In the genomic region with DNA sequence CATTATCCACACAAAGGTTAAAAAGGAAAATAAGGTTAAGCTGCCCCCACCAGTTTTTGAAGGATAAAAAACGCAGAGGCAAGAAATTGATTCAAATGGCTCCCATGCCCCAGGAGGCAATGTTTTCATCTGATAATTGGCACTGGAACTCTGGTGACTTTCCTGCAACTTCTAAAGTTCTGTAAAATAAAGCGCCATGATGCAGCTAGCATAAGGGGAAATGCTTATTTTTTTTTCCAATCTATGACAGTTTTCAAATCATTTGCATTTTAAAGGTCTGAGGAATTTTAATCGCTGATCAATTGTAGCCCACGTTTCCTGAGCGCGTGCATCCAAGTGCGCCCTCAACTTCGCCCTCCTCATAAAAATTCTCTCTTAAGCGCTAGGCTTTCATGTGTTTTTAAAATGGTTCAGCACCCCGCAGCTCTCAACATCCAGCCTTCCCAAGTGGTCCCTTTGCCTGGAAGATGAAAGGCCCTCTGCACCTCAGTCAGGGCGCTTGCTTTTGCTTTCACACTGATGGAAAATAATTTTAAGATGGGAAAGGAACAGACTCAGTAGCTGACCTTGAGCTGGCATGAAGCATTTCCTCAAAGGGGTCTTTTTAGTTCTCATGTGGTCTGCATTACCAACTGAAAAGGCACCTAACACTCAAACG, we compare ENCODE assay signal across 10 mouse cellular contexts.
DNase-seq lines count a peak whose midpoint lies in the region; ATAC-seq lines count a peak whose summit lies in the region.
"Had no signal": no experiment of that assay in that cellular context is flagged by ENCODE, and none has a peak within 500 bp of the region (broad histone marks: within the 10 kb centered on the region; RNA-seq: fewer than 3 reads in every experiment).

No protein-coding gene starts in this region.

- 12% methylated on average over 12 of the region's 12 CpGs for WGBS in embryonic facial prominence, embryonic 11.5 days
- WGBS in midbrain, embryonic 15.5 days: 14% methylated on average over 12 of the region's 12 CpGs

- H3K9me3 ChIP-seq in embryonic facial prominence, embryonic 11.5 days (replicated peaks; ENCODE audit: control insufficient read depth, low read length): no peaks in the 10 kb centered on the region
- H3K9me3 ChIP-seq in midbrain, embryonic 15.5 days: no peaks in the 10 kb centered on the region

- no peaks in the 10 kb centered on the region for H3K36me3 ChIP-seq in embryonic facial prominence, embryonic 11.5 days (replicated peaks; ENCODE audit: control insufficient read depth, insufficient read depth, low read depth, low read length)
- H3K36me3 ChIP-seq in midbrain, embryonic 15.5 days (replicated peaks): no peaks in the 10 kb centered on the region

- H3K9ac ChIP-seq in embryonic facial prominence, embryonic 11.5 days (replicated peaks; ENCODE audit: low read length): no peak overlapping the region
- H3K9ac ChIP-seq in midbrain, embryonic 15.5 days: no peak overlapping the region
- H3K9ac ChIP-seq: lung, embryonic 14.5 days had no signal

- H3K4me3 ChIP-seq in embryonic facial prominence, embryonic 11.5 days (ENCODE audit: low read depth, low read length): no peak overlapping the region
- no peak overlapping the region for H3K4me3 ChIP-seq in midbrain, embryonic 15.5 days

- no peak for ATAC-seq in embryonic facial prominence, embryonic 11.5 days (replicated peaks; ENCODE audit: insufficient number of reproducible peaks, low FRiP score, low TSS enrichment, low read depth)
- peak; percentile 93 for ATAC-seq in midbrain, embryonic 15.5 days (replicated peaks)

- H3K27me3 ChIP-seq in embryonic facial prominence, embryonic 11.5 days (ENCODE audit: control insufficient read depth, insufficient read depth, low read length): no peaks in the 10 kb centered on the region
- H3K27me3 ChIP-seq in midbrain, embryonic 15.5 days (replicated peaks): no peaks in the 10 kb centered on the region

- H3K27ac ChIP-seq in embryonic facial prominence, embryonic 11.5 days (replicated peaks; ENCODE audit: low read depth, low read length): no peak overlapping the region
- peak overlapping the region; percentile 55 for H3K27ac ChIP-seq in midbrain, embryonic 15.5 days

- H3K4me1 ChIP-seq in embryonic facial prominence, embryonic 11.5 days (ENCODE audit: control insufficient read depth, insufficient read depth, low read length): no peaks in the 10 kb centered on the region
- H3K4me1 ChIP-seq in midbrain, embryonic 15.5 days: peaks cover 10% of the 10 kb centered on the region

- DNase-seq in embryo, embryonic 11 days: peak; percentile 41
- DNase-seq in embryonic facial prominence, embryonic 11.5 days (ENCODE audit: low spot score): peak; percentile 18
- peak; percentile 48 for DNase-seq in forelimb bud, embryonic 11.5 days (ENCODE audit: low read depth, low spot score)
- no peak for DNase-seq in ovary, postnatal 14 days (ENCODE audit: low spot score)
- DNase-seq in kidney, postnatal 4 days: no peak
- DNase-seq in left cerebral cortex, adult 18-20 months (ENCODE audit: low spot score in 2 of 2): no peak
- DNase-seq: adrenal gland, postnatal 14 days; lung, embryonic 14.5 days; spleen, adult 18-20 months had no signal

- H3K4me2 ChIP-seq in embryonic facial prominence, embryonic 11.5 days (ENCODE audit: low read depth, low read length): no peak overlapping the region
- H3K4me2 ChIP-seq in midbrain, embryonic 15.5 days: peak overlapping the region; percentile 10
- H3K4me2 ChIP-seq: lung, embryonic 14.5 days had no signal

Comparison
In these comparisons a context has a peak if more than half of its experiments do, and no peak if none do; other contexts are left out.
1. DNase-seq: peak in embryo, embryonic 11 days (single experiment), embryonic facial prominence, embryonic 11.5 days (single experiment) and forelimb bud, embryonic 11.5 days (single experiment); none in ovary, postnatal 14 days (single experiment), kidney, postnatal 4 days (0 of 2) and left cerebral cortex, adult 18-20 months (0 of 2).